Mouse (Mus musculus): ENCODE results near the gene Syt16. TPM values are rescaled to one million over a fixed set of nuclear protein-coding genes. Genes with fewer than 3 reads are reported as not detected.

Gene Syt16
- polyA plus RNA-seq, 1 experiment from 2014 or later: 0.23 TPM

- no peak overlapping the region for H3K9ac ChIP-seq (ENCODE audit: low read length)
- no peak overlapping the region for H3K27ac ChIP-seq (replicated peaks in 1 of 2; ENCODE audit: control insufficient read depth in 1 of 2, insufficient read depth in 1 of 2, low read depth in 2 of 2, low read length in 2 of 2)
- H3K4me3 ChIP-seq (ENCODE audit: control insufficient read depth in 1 of 2, insufficient read depth in 1 of 2, low read depth in 1 of 2, low read length in 2 of 2): no peak overlapping the region
- no peaks in the 10 kb centered on the region for H3K9me3 ChIP-seq (ENCODE audit: control insufficient read depth, low read length)
- no peaks in the 10 kb centered on the region for H3K4me1 ChIP-seq (ENCODE audit: control insufficient read depth in 2 of 2, insufficient read depth in 2 of 2, low read length in 2 of 2)
- no peak overlapping the region for H3K4me2 ChIP-seq (ENCODE audit: low read length)
- no peak for ATAC-seq (ENCODE audit: insufficient number of reproducible peaks, insufficient read depth, low FRiP score, low read depth)
- WGBS: 82% methylated on average over 10 of the region's 10 CpGs
- H3K27me3 ChIP-seq (ENCODE audit: control insufficient read depth, insufficient read depth, low read length): no peaks in the 10 kb centered on the region
- no peaks in the 10 kb centered on the region for H3K36me3 ChIP-seq (ENCODE audit: control insufficient read depth, insufficient read depth, low read length)
These were observed 112.1 kb downstream of the Syt16 start for GRCm38 (mm10) chr12:74109462-74110068.

DNA sequence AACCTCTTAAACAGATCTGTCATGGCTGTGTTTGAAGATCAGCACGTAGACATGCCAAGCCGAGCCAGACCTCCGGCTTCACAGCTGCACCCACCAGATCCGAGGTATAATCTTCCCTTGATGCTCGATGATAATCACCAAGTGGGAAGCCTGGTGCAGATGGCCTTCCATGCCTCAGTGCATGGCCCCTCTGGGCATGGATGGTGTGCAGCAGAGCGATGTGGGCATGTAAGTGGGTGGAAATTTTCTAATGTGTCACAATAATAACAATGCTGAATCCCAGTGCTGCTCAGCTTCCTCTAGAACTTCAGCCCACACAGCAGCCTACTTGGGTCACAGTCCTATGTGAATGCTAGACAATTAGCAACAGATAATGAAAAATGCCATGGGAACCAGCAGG is 119.4 kb downstream of the Syt16 start:
- Histone ChIP-seq H3K9me3 (ENCODE audit: control insufficient read depth, low read length) (0 out of 2 replicates have a peak, but pooled peaks cover 3% of the 10 kb centered on the region), H3K36me3 (ENCODE audit: control insufficient read depth, insufficient read depth, low read length) (no peaks in the 10 kb centered on the region), H3K27ac (replicated peaks in 1 of 2; ENCODE audit: control insufficient read depth in 1 of 2, insufficient read depth in 1 of 2, low read depth in 2 of 2, low read length in 2 of 2) (no peak overlapping the region), H3K27me3 (ENCODE audit: control insufficient read depth, insufficient read depth, low read length) (no peaks in the 10 kb centered on the region), H3K4me1 (ENCODE audit: control insufficient read depth in 2 of 2, insufficient read depth in 2 of 2, low read length in 2 of 2) (no peaks in the 10 kb centered on the region), H3K4me2 (ENCODE audit: low read length) (no peak overlapping the region), H3K4me3 (ENCODE audit: control insufficient read depth in 1 of 2, insufficient read depth in 1 of 2, low read depth in 1 of 2, low read length in 2 of 2) (no peak overlapping the region), H3K9ac (ENCODE audit: low read length) (no peak overlapping the region)
- no peak for ATAC-seq (ENCODE audit: insufficient number of reproducible peaks, insufficient read depth, low FRiP score, low read depth)
- 77% methylated on average over 6 of the region's 6 CpGs for WGBS

GRCm38 (mm10) chr12:74125796-74126195 is 128.3 kb downstream of the Syt16 start:
- no peaks in the 10 kb centered on the region for H3K4me1 ChIP-seq (ENCODE audit: control insufficient read depth in 2 of 2, insufficient read depth in 2 of 2, low read length in 2 of 2)
- no peak overlapping the region for H3K27ac ChIP-seq (replicated peaks in 1 of 2; ENCODE audit: control insufficient read depth in 1 of 2, insufficient read depth in 1 of 2, low read depth in 2 of 2, low read length in 2 of 2)
- H3K9me3 ChIP-seq (ENCODE audit: control insufficient read depth, low read length): peaks cover 7% of the 10 kb centered on the region
- no peak for ATAC-seq (ENCODE audit: insufficient number of reproducible peaks, insufficient read depth, low FRiP score, low read depth)
- H3K9ac ChIP-seq (ENCODE audit: low read length): no peak overlapping the region
- no peaks in the 10 kb centered on the region for H3K36me3 ChIP-seq (ENCODE audit: control insufficient read depth, insufficient read depth, low read length)
- no peaks in the 10 kb centered on the region for H3K27me3 ChIP-seq (ENCODE audit: control insufficient read depth, insufficient read depth, low read length)
- no peak overlapping the region for H3K4me3 ChIP-seq (ENCODE audit: control insufficient read depth in 1 of 2, insufficient read depth in 1 of 2, low read depth in 1 of 2, low read length in 2 of 2)
- WGBS: 76% methylated on average over 12 of the region's 12 CpGs
- no peak overlapping the region for H3K4me2 ChIP-seq (ENCODE audit: low read length)

GRCm38 (mm10) chr12:74128229-74128628 is 130.8 kb downstream of the Syt16 start:
- WGBS: 56% methylated on average over 1 of the region's 1 CpGs
- H3K27ac ChIP-seq (replicated peaks in 1 of 2; ENCODE audit: control insufficient read depth in 1 of 2, insufficient read depth in 1 of 2, low read depth in 2 of 2, low read length in 2 of 2): no peak overlapping the region

DNA sequence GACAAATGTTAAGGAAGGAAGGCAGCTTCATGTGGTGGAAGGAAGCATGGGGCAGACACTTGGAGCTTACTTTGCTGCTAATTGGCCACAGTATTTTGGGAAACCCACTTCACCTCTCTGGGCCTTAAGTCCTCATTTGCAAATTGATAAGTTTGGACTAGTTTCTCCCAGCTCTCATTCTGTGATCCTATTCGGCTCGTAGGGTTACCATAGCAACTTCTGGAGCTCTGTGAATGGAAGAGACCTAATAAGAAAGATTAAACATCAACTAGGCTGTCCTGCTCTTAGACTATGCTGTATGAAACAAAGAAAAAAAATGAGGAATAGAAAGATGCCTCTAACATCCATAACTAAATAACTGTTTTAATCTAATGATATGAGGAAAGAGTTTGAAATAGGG is 134.3 kb downstream of the Syt16 start:
- H3K9me3 ChIP-seq (ENCODE audit: control insufficient read depth, low read length): 0 out of 2 replicates have a peak, but pooled peaks cover 2% of the 10 kb centered on the region
- no peaks in the 10 kb centered on the region for H3K27me3 ChIP-seq (ENCODE audit: control insufficient read depth, insufficient read depth, low read length)
- H3K27ac ChIP-seq (replicated peaks in 1 of 2; ENCODE audit: control insufficient read depth in 1 of 2, insufficient read depth in 1 of 2, low read depth in 2 of 2, low read length in 2 of 2): no peak overlapping the region
- H3K4me2 ChIP-seq (ENCODE audit: low read length): no peak overlapping the region
- no peak overlapping the region for H3K9ac ChIP-seq (ENCODE audit: low read length)
- no peak for ATAC-seq (ENCODE audit: insufficient number of reproducible peaks, insufficient read depth, low FRiP score, low read depth)
- no peaks in the 10 kb centered on the region for H3K36me3 ChIP-seq (ENCODE audit: control insufficient read depth, insufficient read depth, low read length)
- WGBS: 59% methylated on average over 2 of the region's 2 CpGs
- no peak overlapping the region for H3K4me3 ChIP-seq (ENCODE audit: control insufficient read depth in 1 of 2, insufficient read depth in 1 of 2, low read depth in 1 of 2, low read length in 2 of 2)
- H3K4me1 ChIP-seq (ENCODE audit: control insufficient read depth in 2 of 2, insufficient read depth in 2 of 2, low read length in 2 of 2): no peaks in the 10 kb centered on the region

More at GRCm38 (mm10) chr12:74128229-74128628, 130.8 kb downstream of the Syt16 start:
- no peaks in the 10 kb centered on the region for H3K27me3 ChIP-seq (ENCODE audit: control insufficient read depth, insufficient read depth, low read length)
- no peaks in the 10 kb centered on the region for H3K36me3 ChIP-seq (ENCODE audit: control insufficient read depth, insufficient read depth, low read length)
- no peak overlapping the region for H3K9ac ChIP-seq (ENCODE audit: low read length)
- no peaks in the 10 kb centered on the region for H3K4me1 ChIP-seq (ENCODE audit: control insufficient read depth in 2 of 2, insufficient read depth in 2 of 2, low read length in 2 of 2)
- H3K9me3 ChIP-seq (ENCODE audit: control insufficient read depth, low read length): peaks cover 7% of the 10 kb centered on the region
- no peak overlapping the region for H3K4me2 ChIP-seq (ENCODE audit: low read length)
- no peak overlapping the region for H3K4me3 ChIP-seq (ENCODE audit: control insufficient read depth in 1 of 2, insufficient read depth in 1 of 2, low read depth in 1 of 2, low read length in 2 of 2)
- ATAC-seq (ENCODE audit: insufficient number of reproducible peaks, insufficient read depth, low FRiP score, low read depth): no peak

DNA sequence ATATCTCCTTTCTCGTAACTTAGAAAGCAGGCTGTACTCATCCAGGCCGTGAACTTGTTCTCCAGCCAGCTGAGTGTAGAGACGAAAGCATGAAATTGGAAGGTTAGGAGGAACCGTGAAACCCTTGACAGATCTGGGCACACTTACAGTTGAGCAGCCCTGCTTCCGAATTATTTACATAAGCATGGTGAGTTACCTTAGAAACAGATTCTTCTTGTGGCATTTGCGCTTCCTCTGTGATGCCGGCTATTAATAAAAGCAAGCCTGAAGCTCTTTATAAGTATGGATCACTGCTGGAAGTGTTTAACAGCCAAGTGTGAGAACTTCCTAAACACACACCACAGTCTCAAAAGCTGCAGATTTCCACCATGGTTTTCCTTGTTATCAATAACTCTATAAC is 144.7 kb downstream of the Syt16 start:
- no peaks in the 10 kb centered on the region for H3K9me3 ChIP-seq (ENCODE audit: control insufficient read depth, low read length)
- H3K27ac ChIP-seq (replicated peaks in 1 of 2; ENCODE audit: control insufficient read depth in 1 of 2, insufficient read depth in 1 of 2, low read depth in 2 of 2, low read length in 2 of 2): no peak overlapping the region
- H3K4me1 ChIP-seq (ENCODE audit: control insufficient read depth in 2 of 2, insufficient read depth in 2 of 2, low read length in 2 of 2): no peaks in the 10 kb centered on the region
- 75% methylated on average over 7 of the region's 7 CpGs for WGBS
- ATAC-seq (ENCODE audit: insufficient number of reproducible peaks, insufficient read depth, low FRiP score, low read depth): no peak
- no peaks in the 10 kb centered on the region for H3K27me3 ChIP-seq (ENCODE audit: control insufficient read depth, insufficient read depth, low read length)
- H3K36me3 ChIP-seq (ENCODE audit: control insufficient read depth, insufficient read depth, low read length): no peaks in the 10 kb centered on the region
- H3K4me3 ChIP-seq (ENCODE audit: control insufficient read depth in 1 of 2, insufficient read depth in 1 of 2, low read depth in 1 of 2, low read length in 2 of 2): no peak overlapping the region
- H3K9ac ChIP-seq (ENCODE audit: low read length): no peak overlapping the region
- no peak overlapping the region for H3K4me2 ChIP-seq (ENCODE audit: low read length)

GRCm38 (mm10) chr12:74144385-74144784 is 146.9 kb downstream of the Syt16 start:
- no peak overlapping the region for H3K27ac ChIP-seq (replicated peaks in 1 of 2; ENCODE audit: control insufficient read depth in 1 of 2, insufficient read depth in 1 of 2, low read depth in 2 of 2, low read length in 2 of 2)
- no peaks in the 10 kb centered on the region for H3K9me3 ChIP-seq (ENCODE audit: control insufficient read depth, low read length)
- H3K36me3 ChIP-seq (ENCODE audit: control insufficient read depth, insufficient read depth, low read length): no peaks in the 10 kb centered on the region
- H3K27me3 ChIP-seq (ENCODE audit: control insufficient read depth, insufficient read depth, low read length): no peaks in the 10 kb centered on the region
- no peak overlapping the region for H3K9ac ChIP-seq (ENCODE audit: low read length)
- 43% methylated on average over 5 of the region's 5 CpGs for WGBS
- H3K4me1 ChIP-seq (ENCODE audit: control insufficient read depth in 2 of 2, insufficient read depth in 2 of 2, low read length in 2 of 2): no peaks in the 10 kb centered on the region
- no peak overlapping the region for H3K4me3 ChIP-seq (ENCODE audit: control insufficient read depth in 1 of 2, insufficient read depth in 1 of 2, low read depth in 1 of 2, low read length in 2 of 2)
- no peak overlapping the region for H3K4me2 ChIP-seq (ENCODE audit: low read length)
- ATAC-seq (ENCODE audit: insufficient number of reproducible peaks, insufficient read depth, low FRiP score, low read depth): no peak

DNA sequence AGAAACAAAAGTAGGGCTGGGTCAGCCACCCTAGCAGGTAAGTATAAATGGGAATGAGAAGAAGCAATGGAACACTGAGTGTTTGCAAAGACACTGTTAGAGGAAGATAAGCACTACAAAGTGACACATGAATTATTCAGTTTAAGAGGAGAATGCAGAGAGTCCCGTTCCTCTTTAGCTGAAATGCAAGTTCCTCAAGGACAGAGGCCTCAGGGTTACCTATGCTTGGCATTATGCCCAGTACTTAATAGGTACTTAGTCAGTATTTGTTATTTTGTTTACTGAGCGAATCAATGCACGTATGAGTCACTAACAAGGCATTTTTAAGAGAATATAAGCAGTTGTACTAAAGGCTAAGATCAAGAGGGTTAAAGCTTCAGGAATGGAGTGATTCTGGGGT is 163.3 kb downstream of the Syt16 start:
- no peaks in the 10 kb centered on the region for H3K27me3 ChIP-seq (ENCODE audit: control insufficient read depth, insufficient read depth, low read length)
- 73% methylated on average over 3 of the region's 3 CpGs for WGBS

More for the DNA sequence above, 163.3 kb downstream of the Syt16 start:
- H3K9ac ChIP-seq (ENCODE audit: low read length): no peak overlapping the region
- no peak overlapping the region for H3K27ac ChIP-seq (replicated peaks in 1 of 2; ENCODE audit: control insufficient read depth in 1 of 2, insufficient read depth in 1 of 2, low read depth in 2 of 2, low read length in 2 of 2)
- H3K36me3 ChIP-seq (ENCODE audit: control insufficient read depth, insufficient read depth, low read length): no peaks in the 10 kb centered on the region
- no peak overlapping the region for H3K4me3 ChIP-seq (ENCODE audit: control insufficient read depth in 1 of 2, insufficient read depth in 1 of 2, low read depth in 1 of 2, low read length in 2 of 2)
- H3K4me2 ChIP-seq (ENCODE audit: low read length): no peak overlapping the region
- ATAC-seq (ENCODE audit: insufficient number of reproducible peaks, insufficient read depth, low FRiP score, low read depth): no peak
- no peaks in the 10 kb centered on the region for H3K4me1 ChIP-seq (ENCODE audit: control insufficient read depth in 2 of 2, insufficient read depth in 2 of 2, low read length in 2 of 2)
- H3K9me3 ChIP-seq (ENCODE audit: control insufficient read depth, low read length): no peaks in the 10 kb centered on the region

Measured in heart, embryonic 14.5 days (tissue).